Mouse (Mus musculus) spleen, adult 12 weeks (tissue): ENCODE data around the gene Olfr1466.

Experiments used
- DNase-seq: peaks from one replicate; pipeline ENCODE4 v3.0.0; 2022; ENCODE audit warnings: low spot score

Gene Olfr1466

GRCm38 (mm10) chr19:13338562-13338961 is at the start of gene Olfr1466:
TSS of gene Olfr1466 (plus strand) at chr19:13338862.
- no peak for DNase-seq

GRCm38 (mm10) chr19:13315441-13315840 is 23.2 kb upstream of the Olfr1466 start, which contains the start of gene Olfr1465:
TSS of gene Olfr1465 (minus strand) at chr19:13315541.
- DNase-seq, result no peak

- no peak for DNase-seq
Observed at GRCm38 (mm10) chr19:13361936-13362335, 23.3 kb downstream of the Olfr1466 start, which contains the start of gene Olfr1467. TSS of gene Olfr1467 (plus strand) at chr19:13362236.
